Mouse (Mus musculus): ENCODE measurements around the gene Arfgap1. TPM values are rescaled to one million over a fixed set of nuclear protein-coding genes. Genes with fewer than 3 reads are reported as not detected.

Gene Arfgap1
- total RNA-seq, 1 experiment from 2014 or later: 27.6 TPM

Other genes with a start within 250 kb of the Arfgap1 start
- 7.3 and 9.4 TPM in 2 replicates for gene Slc17a9, start 242.0 kb upstream of the Arfgap1 start, total RNA-seq (2017)
- gene Bhlhe23, start 190.3 kb upstream of the Arfgap1 start, total RNA-seq (2017): not detected in 2 replicates
- 32.6 and 33.7 TPM in 2 replicates for gene Ythdf1, start 46.3 kb upstream of the Arfgap1 start, total RNA-seq (2017)
- not detected in 2 replicates for gene Birc7, start 38.2 kb upstream of the Arfgap1 start, total RNA-seq (2017)
- not detected in 2 replicates for gene Nkain4, start 12.5 kb upstream of the Arfgap1 start, total RNA-seq (2017)
- 0.45 TPM in 1 of 2 replicates, not detected in the other for gene Col20a1, start 19.3 kb downstream of the Arfgap1 start, total RNA-seq (2017)
- not detected in 2 replicates for gene Chrna4, start 76.3 kb downstream of the Arfgap1 start, total RNA-seq (2017)
- gene Kcnq2, start 168.1 kb downstream of the Arfgap1 start, total RNA-seq (2017): not detected in 2 replicates
- gene Eef1a2, start 189.8 kb downstream of the Arfgap1 start, total RNA-seq (2017): not detected in 2 replicates
- gene Ppdpf, start 220.0 kb downstream of the Arfgap1 start, total RNA-seq (2017): 128 and 168 TPM in 2 replicates
- not detected in 2 replicates for gene Ptk6, start 235.6 kb downstream of the Arfgap1 start, total RNA-seq (2017)
- gene Srms, start 246.0 kb downstream of the Arfgap1 start, total RNA-seq (2017): 0.25 TPM in 1 of 2 replicates, not detected in the other